Mouse (Mus musculus): ENCODE results near the gene Pgbd5.

DNA sequence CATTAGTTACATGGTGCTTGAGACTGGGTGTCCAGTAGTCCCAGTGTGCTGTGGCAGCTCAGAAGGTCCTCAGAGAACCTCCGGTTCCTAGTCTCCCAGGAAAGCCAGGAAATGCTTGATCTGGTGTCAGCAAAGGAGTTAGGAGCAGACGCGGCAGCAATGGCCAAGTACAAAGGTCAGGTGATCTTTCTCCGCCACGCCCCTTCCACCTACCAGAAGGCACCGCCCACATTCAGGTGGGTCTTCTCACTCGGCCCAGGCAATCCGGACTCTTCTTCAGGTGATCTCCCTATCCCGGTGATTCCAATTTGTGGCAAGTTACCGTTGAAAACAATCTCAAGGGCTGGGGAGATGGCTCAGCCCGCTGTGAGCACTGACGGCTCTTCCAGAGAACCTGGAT lies 20.2 kb upstream of the Pgbd5 start:
- no peak for TF ChIP-seq POLR2A (IDR thresholded peaks at IDR 0.05; ENCODE audit: insufficient read depth, low read depth, low read length)
- TF ChIP-seq EP300 (IDR thresholded peaks at IDR 0.05; ENCODE audit: insufficient read depth, low read depth, low read length), result no peak
- TF ChIP-seq CTCF (IDR thresholded peaks at IDR 0.05), result no peak
